Mouse (Mus musculus): ENCODE data around the gene Mark4.

Mark4 gene

GRCm38 (mm10) chr7:19470308-19470707 lies 11.7 kb upstream of the Mark4 start:
- DNase-seq (ENCODE audit: low read depth, low spot score) = no peak

GRCm38 (mm10) chr7:19469404-19469803 lies 10.8 kb upstream of the Mark4 start:
- DNase-seq (ENCODE audit: low read depth, low spot score) = no peak

GRCm38 (mm10) chr7:19468279-19468678 lies 9.7 kb upstream of the Mark4 start:
- DNase-seq (ENCODE audit: low read depth, low spot score) = no peak

- no peak for DNase-seq (ENCODE audit: low read depth, low spot score)
Measured at GRCm38 (mm10) chr7:19467638-19468037, 9.0 kb upstream of the Mark4 start.

- no peak for DNase-seq (ENCODE audit: low read depth, low spot score)
Measured at GRCm38 (mm10) chr7:19466602-19467145, 8.1 kb upstream of the Mark4 start.

GRCm38 (mm10) chr7:19464367-19465307 lies 6.0 kb upstream of the Mark4 start:
- no peak for DNase-seq (ENCODE audit: low read depth, low spot score)

GRCm38 (mm10) chr7:19462884-19463381 lies 4.3 kb upstream of the Mark4 start, which contains the start of gene Exoc3l2:
Exoc3l2 (plus strand) TSS chr7:19463331.
- no peak for DNase-seq (ENCODE audit: low read depth, low spot score)

- DNase-seq (ENCODE audit: low read depth, low spot score) = no peak
Measured at GRCm38 (mm10) chr7:19462443-19462842, 3.8 kb upstream of the Mark4 start.

- peak; percentile 67 for DNase-seq (ENCODE audit: low read depth, low spot score)
Measured at GRCm38 (mm10) chr7:19461488-19461887, 2.9 kb upstream of the Mark4 start.

- no peak for DNase-seq (ENCODE audit: low read depth, low spot score)
Measured at GRCm38 (mm10) chr7:19460500-19460899, 1.9 kb upstream of the Mark4 start.

GRCm38 (mm10) chr7:19459144-19459870 lies 686 bp upstream of the Mark4 start:
- DNase-seq (ENCODE audit: low read depth, low spot score) = no peak

GRCm38 (mm10) chr7:19458072-19458486 lies 542 bp downstream of the Mark4 start:
- DNase-seq (ENCODE audit: low read depth, low spot score) = peak; percentile 38

- no peak for DNase-seq (ENCODE audit: low read depth, low spot score)
Measured at GRCm38 (mm10) chr7:19457414-19458071, 1.1 kb downstream of the Mark4 start.

GRCm38 (mm10) chr7:19456628-19457027 lies 2.0 kb downstream of the Mark4 start:
- DNase-seq (ENCODE audit: low read depth, low spot score) = peak; percentile 64

GRCm38 (mm10) chr7:19455819-19456495 lies 2.7 kb downstream of the Mark4 start:
- no peak for DNase-seq (ENCODE audit: low read depth, low spot score)

GRCm38 (mm10) chr7:19455186-19455585 lies 3.4 kb downstream of the Mark4 start:
- no peak for DNase-seq (ENCODE audit: low read depth, low spot score)

- no peak for DNase-seq (ENCODE audit: low read depth, low spot score)
Measured at GRCm38 (mm10) chr7:19449165-19449564, 9.5 kb downstream of the Mark4 start.

- DNase-seq (ENCODE audit: low read depth, low spot score) = peak; percentile 66
Measured at GRCm38 (mm10) chr7:19447689-19448088, 10.9 kb downstream of the Mark4 start.

- DNase-seq (ENCODE audit: low read depth, low spot score) = no peak
Measured at GRCm38 (mm10) chr7:19444801-19445200, 13.8 kb downstream of the Mark4 start.

GRCm38 (mm10) chr7:19443344-19443743 lies 15.3 kb downstream of the Mark4 start:
- DNase-seq (ENCODE audit: low read depth, low spot score) = peak; percentile 90

Data from brain, adult 2 months (tissue).